Mouse (Mus musculus): Measurements from ENCODE around the gene Rasal1.

DNA sequence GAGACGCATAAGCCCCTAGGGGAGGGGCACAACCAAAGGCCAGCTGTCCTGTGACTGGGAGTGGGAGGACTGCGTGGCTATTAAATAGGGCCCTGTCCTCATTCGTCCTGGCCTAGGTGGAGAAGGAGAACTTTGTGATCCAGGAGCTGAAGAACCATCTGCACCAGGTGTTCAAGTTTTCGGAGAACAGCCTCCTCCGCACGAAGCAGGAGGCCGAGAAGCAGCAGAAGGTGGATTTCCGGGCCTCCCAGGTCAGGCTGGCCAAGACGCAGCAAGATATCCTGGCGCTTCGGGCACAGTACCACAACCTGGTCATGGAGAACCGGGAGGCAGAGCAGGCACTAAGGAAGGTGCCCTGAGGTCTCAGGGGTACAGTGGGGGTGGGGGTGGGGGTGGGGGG, 46.4 kb upstream of the Rasal1 start:
- no peak for TF ChIP-seq CTCF (IDR thresholded peaks at IDR 0.05; ENCODE audit: borderline replicate concordance, extremely low read depth, insufficient read depth, insufficient read length)
- TF ChIP-seq POLR2A (IDR thresholded peaks at IDR 0.05; ENCODE audit: borderline replicate concordance, extremely low read depth, insufficient read depth, insufficient read length, poor library complexity, severe bottlenecking), result no peak
